Mouse (Mus musculus) small intestine, adult 2 months (tissue): ENCODE measurements around the gene Cd83.

Experiments used
- CTCF ChIP-seq: fragments of 200-500 bp; IDR thresholded peaks from 2 replicates; pipeline ENCODE4 v1.5.1; 2012; ENCODE audit warnings: low read depth, mild to moderate bottlenecking, control low read depth, inconsistent platforms, low read length, moderate library complexity, mixed read lengths; ENCODE audit not compliant: insufficient replicate concordance, insufficient read length; ENCODE audit errors: extremely low read depth
- POLR2A ChIP-seq: fragments of 200-500 bp; IDR thresholded peaks from 2 replicates; pipeline ENCODE4 v1.6.1; 2012; ENCODE audit warnings: low read depth, mild to moderate bottlenecking, control low read depth, inconsistent platforms, low read length, moderate library complexity

GRCm38 (mm10) chr13:43754455-43755128 lies 30.0 kb upstream of the Cd83 start:
- no peak for TF ChIP-seq POLR2A
- TF ChIP-seq CTCF = no peak
